Mouse (Mus musculus) hindbrain, embryonic 14.5 days (tissue): Measurements from ENCODE around the gene Apopt1. TPM values are rescaled to one million over a fixed set of nuclear protein-coding genes. Genes with fewer than 3 reads are reported as not detected.

Experiments used
- ATAC-seq: fragments of 200-750 bp; cut with Nextera tagmentation; 2 replicates; pipeline ENCODE4 v1.8.0; 2017; ENCODE audit warnings: moderate number of reproducible peaks, mild to moderate bottlenecking, moderate TSS enrichment, moderate library complexity; ENCODE audit not compliant: low FRiP score
- DNase-seq: peaks from one replicate; pipeline ENCODE4 v3.0.0-alpha.2; 2015; ENCODE audit warnings: low spot score
- H3K27ac ChIP-seq: fragments of 300-500 bp; sonication (generic); 2 replicates; pipeline ENCODE4 v1.5.1; 2014; ENCODE audit warnings: mild to moderate bottlenecking, moderate library complexity
- H3K27me3 ChIP-seq: fragments of 300-500 bp; sonication (generic); 2 replicates; pipeline ENCODE4 v1.6.1; 2014; ENCODE audit warnings: mild to moderate bottlenecking, low read length, mixed read lengths; ENCODE audit not compliant: control insufficient read depth, insufficient read depth
- H3K36me3 ChIP-seq: fragments of 300-500 bp; sonication (generic); replicated peaks from 2 replicates; pipeline ENCODE4 v1.6.1; 2014; ENCODE audit not compliant: control insufficient read depth, insufficient read depth
- H3K4me1 ChIP-seq: fragments of 300-500 bp; sonication (generic); replicated peaks from 2 replicates; pipeline ENCODE4 v1.6.1; 2014; ENCODE audit warnings: antibody characterized with exemption, low read length, mixed read lengths; ENCODE audit not compliant: control insufficient read depth, insufficient read depth
- H3K4me2 ChIP-seq: fragments of 300-500 bp; sonication (generic); replicated peaks from 2 replicates; pipeline ENCODE4 v1.6.1; 2014; ENCODE audit warnings: mild to moderate bottlenecking, moderate library complexity
- H3K4me3 ChIP-seq: fragments of 300-500 bp; sonication (generic); replicated peaks from 2 replicates; pipeline ENCODE4 v1.5.1; 2014; ENCODE audit warnings: mild to moderate bottlenecking, low read length
- H3K9ac ChIP-seq: fragments of 300-500 bp; sonication (generic); 2 replicates; pipeline ENCODE4 v1.6.1; 2014
- H3K9me3 ChIP-seq: fragments of 300-500 bp; sonication (generic); 2 replicates; pipeline ENCODE4 v1.6.1; 2016; ENCODE audit warnings: low read length; ENCODE audit not compliant: control insufficient read depth
- WGBS: fragments of 180-500 bp; shearing (Covaris S2); extraction: QIAGEN DNeasy Blood & Tissue Kit; methylation state at CpG from one replicate; pipeline ENCODE4 v1.1.7; 2014; 5-methylcytosine and 5-hydroxymethylcytosine counted together
- polyA plus RNA-seq: library from polyadenylated mRNA; unstranded; fragments of >200 nt; fragmentation: Nextera tagmentation; extraction: Ambion mirVana; gene quantifications from 2 replicates; pipeline ENCODE4 v1.2.1, GENCODE M21; 2014

The Apopt1 gene
- polyA plus RNA-seq, 1 experiment from 2014 or later: 61.4 TPM

DNA sequence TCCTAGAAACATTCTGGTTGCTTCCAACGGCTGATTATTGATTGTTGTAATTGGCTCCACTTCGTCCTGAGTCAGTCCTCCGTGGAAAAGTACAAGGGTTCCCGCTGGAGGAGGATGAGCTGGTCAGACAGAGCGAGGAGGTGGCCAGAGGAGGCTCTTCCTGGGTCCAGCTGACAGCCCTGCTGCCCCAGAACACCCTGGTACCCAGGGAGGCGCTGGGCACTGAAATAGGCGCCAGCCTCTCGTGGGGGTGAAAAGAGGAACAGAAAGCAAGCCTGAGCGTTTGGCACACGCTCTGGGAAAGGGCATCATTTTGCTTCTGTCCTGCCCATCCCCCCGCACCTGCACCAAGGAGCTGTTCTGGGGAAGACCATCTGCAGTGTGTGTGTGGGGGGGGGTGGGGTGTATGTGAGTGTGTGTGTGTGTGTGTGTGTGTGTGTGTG lies 30.9 kb downstream of the Apopt1 start:
- Histone ChIP-seq H3K27ac (no peak overlapping the region), H3K36me3 (no peaks in the 10 kb centered on the region), H3K27me3 (no peaks in the 10 kb centered on the region), H3K9me3 (no peaks in the 10 kb centered on the region), H3K4me3 (no peak overlapping the region), H3K9ac (no peak overlapping the region), H3K4me1 (0 out of 2 replicates have a peak, but pooled peaks cover 3% of the 10 kb centered on the region), H3K4me2 (no peak overlapping the region)
- 72% methylated on average over 11 of the region's 11 CpGs for WGBS
- DNase-seq (no peak), ATAC-seq (no peak)

DNA sequence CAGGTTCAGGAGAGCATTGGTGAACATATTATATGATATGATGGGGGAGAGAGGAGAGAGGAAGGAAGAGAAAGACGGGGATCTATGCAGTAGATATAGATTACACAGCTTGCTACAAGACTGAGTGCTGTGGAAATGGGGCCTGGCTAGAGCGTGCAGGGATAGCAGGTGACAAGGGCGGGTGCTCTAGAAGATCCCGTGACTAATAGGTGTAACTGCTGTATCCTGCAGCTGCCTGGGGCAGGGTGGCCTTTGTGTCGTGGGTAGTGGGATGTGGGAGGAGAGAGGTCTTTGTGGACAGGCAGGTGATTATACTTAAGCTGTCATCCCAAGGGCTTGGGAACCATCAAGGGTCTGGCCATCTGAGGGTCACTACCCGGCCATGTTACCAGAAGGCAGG lies 32.2 kb downstream of the Apopt1 start:
- H3K36me3 ChIP-seq: no peaks in the 10 kb centered on the region
- no peak overlapping the region for H3K27ac ChIP-seq
- WGBS: 70% methylated on average over 6 of the region's 6 CpGs
- H3K4me1 ChIP-seq: 0 out of 2 replicates have a peak, but pooled peaks cover 3% of the 10 kb centered on the region
- no peaks in the 10 kb centered on the region for H3K27me3 ChIP-seq
- no peak for DNase-seq
- no peak overlapping the region for H3K4me2 ChIP-seq
- no peaks in the 10 kb centered on the region for H3K9me3 ChIP-seq
- no peak overlapping the region for H3K4me3 ChIP-seq
- H3K9ac ChIP-seq: no peak overlapping the region
- ATAC-seq: no peak

DNA sequence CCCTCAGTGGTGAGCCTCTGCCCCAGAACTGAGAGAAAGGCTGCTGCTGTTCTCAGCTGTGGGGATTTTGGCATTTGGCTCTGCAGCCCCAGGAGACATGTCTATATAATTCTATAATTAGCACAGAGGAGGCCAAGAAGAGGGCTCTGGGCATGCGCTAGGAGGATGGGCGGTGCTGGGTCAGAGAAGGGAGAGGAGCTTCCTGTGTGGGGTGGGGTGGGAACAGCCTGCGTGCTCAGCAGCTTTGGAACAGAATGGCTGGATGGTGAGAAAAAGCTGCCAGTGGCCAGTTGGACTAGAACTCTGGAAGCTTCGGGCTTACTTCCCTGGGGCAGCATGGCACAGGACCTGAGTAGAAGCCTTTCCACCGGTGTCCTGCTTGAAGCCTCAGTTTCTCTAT lies 33.0 kb downstream of the Apopt1 start:
- Histone ChIP-seq H3K9me3 (no peaks in the 10 kb centered on the region), H3K27ac (no peak overlapping the region), H3K36me3 (no peaks in the 10 kb centered on the region), H3K4me1 (0 out of 2 replicates have a peak, but pooled peaks cover 3% of the 10 kb centered on the region), H3K4me3 (no peak overlapping the region), H3K9ac (no peak overlapping the region), H3K4me2 (no peak overlapping the region), H3K27me3 (no peaks in the 10 kb centered on the region)
- ATAC-seq: no peak
- WGBS: 66% methylated on average over 5 of the region's 5 CpGs
- DNase-seq: no peak

DNA sequence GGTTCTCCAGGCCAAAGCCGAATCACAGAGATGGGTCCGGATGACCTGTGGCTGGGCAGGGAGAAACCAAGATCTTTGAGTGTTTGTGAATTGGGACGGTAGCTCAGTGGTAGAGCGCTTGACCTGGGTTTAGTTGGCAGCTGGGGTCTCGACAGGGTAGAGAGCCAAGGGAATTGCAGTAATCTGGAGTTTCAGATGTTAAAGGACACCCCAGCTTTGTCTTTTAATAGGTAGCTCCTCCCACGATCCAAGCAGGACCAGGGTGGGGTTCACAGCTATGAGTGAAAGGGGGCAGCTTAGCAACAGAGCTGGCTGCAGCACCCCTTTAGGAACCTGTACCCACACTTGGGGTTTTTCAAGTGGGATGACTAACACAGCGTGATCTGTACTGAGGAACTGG lies 34.4 kb downstream of the Apopt1 start:
- 81% methylated on average over 7 of the region's 7 CpGs for WGBS
- Histone ChIP-seq H3K4me3 (no peak overlapping the region), H3K27me3 (no peaks in the 10 kb centered on the region), H3K4me2 (no peak overlapping the region), H3K27ac (no peak overlapping the region), H3K9ac (no peak overlapping the region), H3K9me3 (no peaks in the 10 kb centered on the region), H3K36me3 (no peaks in the 10 kb centered on the region), H3K4me1 (0 out of 2 replicates have a peak, but pooled peaks cover 3% of the 10 kb centered on the region)
- no peak for DNase-seq
- no peak for ATAC-seq

DNA sequence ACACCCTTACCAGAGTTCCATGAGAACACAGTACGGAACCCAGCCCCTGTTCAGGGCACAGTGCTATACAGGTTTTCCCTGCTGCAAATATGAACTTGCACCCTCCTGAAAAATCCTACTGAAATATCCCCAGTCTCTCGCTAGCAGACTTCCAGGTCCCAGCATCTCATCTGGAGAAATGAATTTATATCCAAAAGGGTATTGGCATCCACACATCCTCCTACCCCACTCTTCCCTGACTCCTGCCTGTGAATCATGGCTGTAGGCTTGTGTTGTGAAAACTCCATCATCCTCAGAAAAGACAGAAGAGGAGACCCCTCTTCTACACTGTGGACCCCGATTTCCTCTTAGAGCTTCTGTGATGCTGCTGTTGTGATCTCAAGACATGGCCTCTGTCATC lies 37.7 kb downstream of the Apopt1 start:
- Histone ChIP-seq H3K27me3 (no peaks in the 10 kb centered on the region), H3K9me3 (no peaks in the 10 kb centered on the region), H3K36me3 (no peaks in the 10 kb centered on the region), H3K4me2 (no peak overlapping the region), H3K4me1 (0 out of 2 replicates have a peak, but pooled peaks cover 3% of the 10 kb centered on the region), H3K27ac (no peak overlapping the region), H3K4me3 (no peak overlapping the region), H3K9ac (no peak overlapping the region)
- WGBS: 97% methylated on average over 3 of the region's 3 CpGs
- ATAC-seq (no peak), DNase-seq (no peak)

DNA sequence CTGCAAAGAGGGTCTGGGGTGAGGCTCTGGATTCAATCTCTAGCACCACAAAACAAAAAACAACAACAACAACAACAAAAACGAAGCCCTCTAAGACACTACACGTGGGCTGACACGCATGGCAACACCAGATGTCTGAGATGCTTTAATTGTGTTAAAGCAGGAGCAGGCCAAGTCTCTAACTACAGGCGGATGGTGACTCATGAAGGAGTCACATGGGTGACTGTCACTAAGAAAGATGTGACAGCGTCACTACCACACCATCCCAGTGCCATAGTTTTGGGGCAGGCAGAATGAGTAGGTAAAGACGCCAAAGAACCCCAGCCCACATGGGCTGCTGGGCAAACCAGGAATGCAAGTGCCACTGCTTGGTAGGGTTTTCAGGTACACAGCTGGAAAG lies 39.4 kb downstream of the Apopt1 start:
- WGBS: 87% methylated on average over 6 of the region's 6 CpGs
- H3K27ac ChIP-seq: no peak overlapping the region
- H3K4me3 ChIP-seq: no peak overlapping the region
- H3K27me3 ChIP-seq: no peaks in the 10 kb centered on the region
- no peaks in the 10 kb centered on the region for H3K9me3 ChIP-seq
- H3K4me1 ChIP-seq: peaks cover under 1% of the 10 kb centered on the region
- no peak for ATAC-seq
- DNase-seq: no peak
- no peak overlapping the region for H3K4me2 ChIP-seq
- no peak overlapping the region for H3K9ac ChIP-seq
- H3K36me3 ChIP-seq: no peaks in the 10 kb centered on the region

DNA sequence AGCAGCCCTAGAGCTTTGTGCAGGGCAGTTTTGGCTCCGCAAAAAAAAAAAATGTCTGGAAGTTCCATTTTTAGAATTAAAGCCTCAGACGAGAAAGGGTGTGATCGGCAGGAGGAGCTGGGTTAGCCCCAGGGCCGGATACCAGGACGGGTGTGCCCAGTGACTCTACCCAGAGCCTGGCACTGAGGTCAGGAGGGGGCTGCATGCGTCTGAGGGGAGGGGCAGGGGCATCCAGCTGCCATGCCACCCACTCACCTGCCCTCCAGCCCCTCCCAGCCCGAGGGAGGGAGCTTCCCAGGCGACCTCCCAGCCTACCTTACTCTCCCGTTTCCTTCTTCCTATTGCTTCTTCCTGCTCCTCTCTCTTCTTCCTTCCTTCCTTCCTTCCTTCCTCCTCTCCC lies 40.3 kb downstream of the Apopt1 start:
- Histone ChIP-seq H3K27ac (no peak overlapping the region), H3K4me3 (no peak overlapping the region), H3K27me3 (no peaks in the 10 kb centered on the region), H3K36me3 (no peaks in the 10 kb centered on the region), H3K9me3 (no peaks in the 10 kb centered on the region), H3K4me1 (peaks cover 9% of the 10 kb centered on the region), H3K4me2 (no peak overlapping the region), H3K9ac (no peak overlapping the region)
- DNase-seq (no peak), ATAC-seq (no peak)
- WGBS: 74% methylated on average over 9 of the region's 9 CpGs

DNA sequence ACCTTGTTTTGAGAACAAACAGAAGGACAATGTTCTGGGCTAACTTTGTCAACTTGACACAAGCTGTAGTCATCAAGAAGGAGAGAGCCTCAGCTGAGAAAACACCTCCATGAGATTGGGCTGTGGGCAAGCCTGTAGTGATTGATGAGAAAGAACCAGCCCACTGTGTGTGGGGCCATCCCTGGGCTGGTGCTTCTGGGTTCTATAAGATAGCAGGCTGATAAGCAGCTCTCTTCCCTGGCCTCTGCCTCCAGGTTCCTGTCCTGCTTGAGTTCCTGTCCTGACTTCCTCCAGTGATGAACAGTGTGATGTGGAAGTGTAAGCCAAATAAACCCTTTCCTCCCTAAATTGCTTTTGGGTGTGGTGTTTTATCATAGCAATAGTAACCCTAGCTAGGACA lies 41.6 kb downstream of the Apopt1 start:
- Histone ChIP-seq H3K9ac (no peak overlapping the region), H3K9me3 (no peaks in the 10 kb centered on the region), H3K27ac (no peak overlapping the region), H3K4me2 (no peak overlapping the region), H3K27me3 (no peaks in the 10 kb centered on the region), H3K4me3 (no peak overlapping the region), H3K4me1 (peaks cover 10% of the 10 kb centered on the region), H3K36me3 (no peaks in the 10 kb centered on the region)
- no peak for ATAC-seq
- DNase-seq: no peak

DNA sequence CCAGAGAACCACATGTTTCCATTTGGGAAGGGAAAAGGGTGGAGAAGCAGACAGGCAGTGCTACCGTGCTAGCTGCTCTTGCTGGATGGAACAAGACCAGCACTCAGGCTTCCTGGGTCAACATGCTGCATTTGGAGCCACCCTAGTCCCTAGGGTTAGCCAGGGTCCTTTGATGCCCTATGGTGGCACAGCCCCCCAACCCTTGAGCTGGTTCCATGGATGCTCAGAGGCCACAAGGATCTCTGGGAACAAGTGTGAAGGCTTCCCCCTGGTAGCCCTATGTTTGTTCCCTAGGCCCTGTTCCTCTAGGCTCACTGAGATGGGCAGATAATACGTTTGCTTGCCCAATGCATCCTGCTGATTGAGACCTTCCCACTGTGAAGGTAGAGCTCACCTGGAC lies 42.2 kb downstream of the Apopt1 start:
- no peak for DNase-seq
- no peaks in the 10 kb centered on the region for H3K36me3 ChIP-seq
- 65% methylated on average over 2 of the region's 2 CpGs for WGBS

DNA sequence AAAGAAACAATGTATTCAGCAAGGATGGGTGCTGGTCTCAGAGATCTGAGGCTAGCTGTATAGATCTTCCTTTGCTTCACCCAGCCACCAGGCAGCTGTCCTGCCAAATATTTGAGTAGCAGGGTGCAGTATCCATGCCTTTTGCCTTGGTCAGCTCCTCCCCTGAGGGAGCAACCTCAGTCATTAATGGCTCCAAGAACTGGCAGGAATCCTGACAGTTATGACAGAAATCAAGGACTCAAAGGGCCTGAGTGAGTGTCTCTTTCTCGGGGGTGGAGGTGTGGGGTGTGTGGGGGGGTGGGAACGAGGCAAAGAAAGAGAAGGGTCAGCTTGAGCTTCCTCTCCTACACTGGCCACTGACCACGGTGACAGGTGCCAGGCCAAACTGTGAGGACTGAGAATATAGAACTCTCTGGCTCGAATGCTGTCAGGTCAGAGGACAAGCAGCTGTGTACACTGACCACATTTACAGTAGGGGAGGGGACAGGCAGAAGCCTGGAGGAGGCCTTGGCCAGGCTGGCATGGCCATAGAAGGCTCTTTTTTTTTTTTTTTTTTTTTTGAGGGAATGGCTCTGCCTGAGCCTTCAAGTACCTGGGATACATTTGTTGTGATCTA lies 43.1 kb downstream of the Apopt1 start:
- Histone ChIP-seq H3K27ac (no peak overlapping the region), H3K4me2 (no peak overlapping the region), H3K4me3 (no peak overlapping the region), H3K9me3 (no peaks in the 10 kb centered on the region), H3K36me3 (no peaks in the 10 kb centered on the region), H3K4me1 (peaks cover 22% of the 10 kb centered on the region), H3K27me3 (no peaks in the 10 kb centered on the region), H3K9ac (no peak overlapping the region)
- ATAC-seq (no peak), DNase-seq (no peak)
- WGBS: 66% methylated on average over 4 of the region's 4 CpGs

More for the DNA sequence above, 42.2 kb downstream of the Apopt1 start:
- no peak overlapping the region for H3K9ac ChIP-seq
- H3K4me3 ChIP-seq: no peak overlapping the region
- H3K4me2 ChIP-seq: no peak overlapping the region
- H3K27ac ChIP-seq: no peak overlapping the region
- no peak for ATAC-seq
- no peaks in the 10 kb centered on the region for H3K27me3 ChIP-seq
- no peaks in the 10 kb centered on the region for H3K9me3 ChIP-seq
- peaks cover 13% of the 10 kb centered on the region for H3K4me1 ChIP-seq
